Mouse (Mus musculus) urinary bladder, postnatal 25 days (tissue): ENCODE results near the gene Slit3.
A peak's percentile ranks its signal among the peaks of the same experiment; 100 is the strongest.

ENCODE experiments used
- DNase-seq: peaks from one replicate; pipeline ENCODE4 v3.0.0; 2022; ENCODE audit warnings: low spot score

Slit3 gene

DNA sequence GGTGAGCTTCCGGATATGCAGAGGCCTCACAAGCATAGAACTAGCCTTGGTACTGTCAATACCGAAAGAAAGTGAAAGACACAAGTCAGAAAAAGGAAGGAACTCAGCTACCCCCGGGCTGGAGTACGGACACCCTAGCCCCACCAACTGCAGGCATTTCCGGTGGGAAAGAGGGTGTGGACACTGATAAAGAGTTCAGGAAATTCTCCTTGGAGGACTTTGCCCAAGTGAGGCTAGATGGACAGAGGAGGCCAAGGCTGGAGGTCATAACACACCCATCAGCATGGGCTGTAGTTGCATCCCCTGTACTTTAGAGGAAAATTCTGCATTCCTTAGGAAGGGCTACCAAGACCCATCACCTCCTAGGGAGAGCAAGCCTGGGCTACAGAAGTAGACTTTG, 511.2 kb downstream of the Slit3 start:
- no peak for DNase-seq

GRCm38 (mm10) chr11:35637102-35637501, 516.1 kb downstream of the Slit3 start:
- no peak for DNase-seq

- no peak for DNase-seq
Measured at GRCm38 (mm10) chr11:35638862-35639384, 517.9 kb downstream of the Slit3 start.

DNA sequence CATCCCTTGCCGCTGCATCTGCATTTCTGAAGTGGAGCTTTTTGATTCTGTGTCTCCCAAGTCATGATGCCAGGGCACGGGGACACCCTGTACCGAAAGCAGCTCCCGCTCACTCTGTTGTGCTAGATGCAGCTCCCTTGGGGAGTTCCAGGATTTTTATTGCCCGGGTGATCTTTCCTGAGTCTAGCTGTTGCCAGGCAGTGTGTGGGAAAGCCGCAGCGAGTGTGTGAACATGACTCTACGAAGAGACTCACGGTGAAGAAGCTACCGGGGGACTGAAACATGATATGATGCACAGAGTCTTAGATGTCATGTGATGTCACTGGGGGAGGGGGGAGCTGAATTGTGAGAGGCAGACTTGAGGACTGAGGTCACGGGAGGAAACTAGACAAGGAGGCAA, 518.4 kb downstream of the Slit3 start:
- DNase-seq, result no peak

- no peak for DNase-seq
Measured at GRCm38 (mm10) chr11:35651286-35651685, 530.3 kb downstream of the Slit3 start.

DNA sequence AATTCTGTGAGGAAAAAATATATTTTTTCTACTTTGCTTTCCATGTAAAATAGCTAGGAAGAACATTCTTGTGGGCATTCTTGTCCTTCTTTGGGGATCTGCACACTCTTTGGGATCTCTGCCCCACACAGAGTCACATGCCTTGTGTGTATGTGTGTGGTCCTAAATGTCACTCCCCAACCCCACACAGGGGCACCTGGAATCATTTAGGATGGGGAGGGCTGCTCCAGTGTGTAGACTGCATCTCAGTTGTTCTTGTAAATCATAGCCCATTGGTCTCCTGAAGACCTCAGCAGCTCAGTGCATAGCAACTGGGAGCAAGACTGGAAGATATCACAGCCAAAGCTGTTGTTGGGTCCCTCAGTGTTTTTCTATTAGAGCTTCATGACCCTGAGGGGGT, 534.8 kb downstream of the Slit3 start:
- no peak for DNase-seq

GRCm38 (mm10) chr11:35657582-35657981, 536.6 kb downstream of the Slit3 start:
- DNase-seq, result no peak

DNA sequence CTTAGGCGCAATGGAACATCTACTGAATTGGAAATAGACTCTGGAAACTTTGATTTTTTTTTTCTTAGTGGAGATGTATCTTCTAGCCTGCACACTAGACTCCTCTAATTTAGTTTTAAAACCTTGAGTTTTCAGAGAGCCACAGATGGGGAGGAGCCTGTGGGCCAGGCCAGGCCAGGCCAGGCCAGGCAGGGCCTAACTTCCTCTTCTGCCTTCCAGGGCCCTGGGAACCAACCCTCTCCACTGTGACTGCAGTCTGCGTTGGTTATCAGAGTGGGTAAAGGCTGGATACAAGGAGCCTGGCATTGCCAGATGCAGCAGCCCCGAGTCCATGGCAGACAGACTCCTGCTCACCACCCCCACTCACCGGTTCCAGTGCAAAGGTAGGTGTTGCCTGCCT, 539.9 kb downstream of the Slit3 start:
- no peak for DNase-seq

DNA sequence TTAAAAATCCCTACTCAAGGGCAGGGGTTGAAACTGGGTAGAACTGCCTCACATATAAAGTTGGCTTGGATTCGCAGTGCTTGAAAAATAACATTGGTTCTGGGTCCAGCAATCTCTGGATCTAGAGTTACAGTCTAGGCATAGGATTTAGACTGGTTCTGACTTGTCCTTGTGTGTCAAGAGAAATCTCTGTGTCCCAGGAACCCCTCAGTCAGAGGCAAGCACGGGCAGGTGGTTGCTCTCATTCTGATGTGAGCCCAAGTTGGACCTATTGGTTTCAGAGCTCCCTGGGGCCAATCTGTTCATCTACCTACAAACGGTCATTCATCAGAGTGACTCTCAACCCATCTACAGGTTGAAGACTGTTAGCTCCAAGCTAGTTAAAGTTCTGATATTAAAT, 541.9 kb downstream of the Slit3 start:
- DNase-seq, result no peak

- DNase-seq, result no peak
Measured at GRCm38 (mm10) chr11:35663661-35664060, 542.6 kb downstream of the Slit3 start.

DNA sequence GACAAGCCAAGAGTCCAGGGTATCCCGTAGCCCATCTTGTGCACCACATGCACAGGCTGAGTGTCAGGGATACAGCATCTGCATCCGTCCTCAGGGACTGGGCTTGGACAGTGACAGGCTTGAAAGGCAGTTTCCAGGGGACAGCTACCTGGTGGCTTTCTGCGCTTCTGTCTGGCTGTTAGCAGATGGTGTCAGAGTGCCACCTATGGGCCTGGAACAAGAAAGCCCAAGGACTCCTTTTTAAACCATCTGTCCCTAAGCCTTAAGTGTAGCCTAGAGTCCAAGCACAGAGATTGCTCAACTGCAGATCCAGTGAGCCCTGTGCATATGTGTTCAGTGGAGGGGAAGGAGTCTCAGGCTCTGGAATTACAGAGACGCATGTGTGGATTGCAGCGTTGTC, 544.0 kb downstream of the Slit3 start:
- no peak for DNase-seq

DNA sequence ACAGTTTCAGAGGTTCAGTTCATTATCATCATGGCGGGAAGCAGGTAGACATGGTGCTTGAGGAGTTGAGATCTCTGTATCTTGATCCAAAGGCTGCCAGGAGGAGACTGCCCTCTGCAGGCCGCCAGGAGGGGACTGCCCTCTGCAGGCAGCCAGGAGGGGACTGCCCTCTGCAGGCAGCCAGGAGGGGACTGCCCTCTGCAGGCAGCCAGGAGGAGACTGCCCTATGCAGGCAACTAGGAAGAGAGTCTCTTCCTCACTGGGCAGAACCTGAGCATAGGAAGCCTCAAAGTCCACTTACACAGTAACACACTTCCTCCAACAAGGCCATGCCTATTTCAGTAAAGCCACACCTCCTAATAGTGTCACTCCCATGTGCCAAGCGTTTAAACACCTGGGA, 546.4 kb downstream of the Slit3 start:
- no peak for DNase-seq

GRCm38 (mm10) chr11:35668138-35668537, 547.1 kb downstream of the Slit3 start:
- peak; percentile 59 for DNase-seq

- no peak for DNase-seq
Measured at GRCm38 (mm10) chr11:35668750-35669149, 547.7 kb downstream of the Slit3 start.

DNA sequence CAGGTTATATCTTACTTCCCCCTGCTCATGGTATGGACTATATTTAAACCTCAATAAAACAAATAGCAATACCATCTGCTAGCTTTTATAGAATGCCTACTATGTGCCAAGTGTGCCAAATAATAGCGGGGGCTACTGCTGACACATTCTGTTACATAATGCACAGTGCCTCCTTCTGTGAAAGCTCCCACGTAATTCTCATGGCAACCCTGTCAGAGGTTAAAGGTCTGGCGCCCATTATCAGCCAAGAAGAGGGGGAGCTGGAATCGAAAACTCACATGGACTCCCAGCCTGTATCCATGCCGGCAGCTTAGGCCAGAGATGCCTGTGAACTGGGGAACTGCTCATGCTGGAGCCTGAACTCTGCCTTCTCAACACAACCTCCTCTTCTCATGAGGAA, 548.5 kb downstream of the Slit3 start:
- no peak for DNase-seq

DNA sequence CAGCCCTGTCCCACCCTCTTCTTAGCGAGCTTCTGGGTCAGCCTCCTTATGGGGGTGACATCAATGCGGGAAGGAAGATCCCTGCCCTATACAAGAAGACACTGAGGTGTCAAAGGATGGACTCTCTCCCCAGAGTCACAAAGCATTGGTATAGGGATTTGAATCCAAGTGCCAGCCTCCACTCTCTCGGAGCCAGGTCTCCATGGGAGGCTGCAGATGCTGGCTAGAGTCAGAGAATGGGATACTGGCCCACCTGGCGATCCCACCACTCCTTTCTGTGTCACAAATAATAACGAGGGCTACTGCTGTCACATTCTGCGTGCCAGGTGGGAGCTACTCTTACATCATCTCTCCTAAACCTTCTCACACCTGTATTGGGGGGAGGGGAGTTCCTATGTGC, 549.2 kb downstream of the Slit3 start:
- no peak for DNase-seq

GRCm38 (mm10) chr11:35670746-35671145, 549.7 kb downstream of the Slit3 start:
- DNase-seq, result no peak

GRCm38 (mm10) chr11:35673050-35673449, 552.0 kb downstream of the Slit3 start:
- DNase-seq, result no peak

DNA sequence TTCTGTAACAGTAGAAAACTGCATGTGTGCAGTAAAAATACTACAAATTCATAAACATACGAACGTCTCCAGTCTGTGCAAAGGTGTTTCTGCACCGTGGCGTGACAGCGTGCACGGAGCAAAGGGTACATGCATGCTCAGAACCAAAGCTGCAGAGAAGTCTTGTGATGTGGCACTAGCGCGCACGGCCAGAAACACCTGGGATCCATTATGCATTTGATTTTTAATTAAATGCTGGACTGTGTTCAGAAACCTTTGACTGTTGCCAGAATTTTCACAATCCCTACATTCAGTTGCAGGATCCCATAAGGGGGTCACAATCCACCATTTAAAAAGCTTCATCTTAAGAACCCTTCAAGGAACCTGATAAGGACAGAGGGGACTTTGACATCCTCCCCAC, 553.2 kb downstream of the Slit3 start:
- DNase-seq, result no peak

DNA sequence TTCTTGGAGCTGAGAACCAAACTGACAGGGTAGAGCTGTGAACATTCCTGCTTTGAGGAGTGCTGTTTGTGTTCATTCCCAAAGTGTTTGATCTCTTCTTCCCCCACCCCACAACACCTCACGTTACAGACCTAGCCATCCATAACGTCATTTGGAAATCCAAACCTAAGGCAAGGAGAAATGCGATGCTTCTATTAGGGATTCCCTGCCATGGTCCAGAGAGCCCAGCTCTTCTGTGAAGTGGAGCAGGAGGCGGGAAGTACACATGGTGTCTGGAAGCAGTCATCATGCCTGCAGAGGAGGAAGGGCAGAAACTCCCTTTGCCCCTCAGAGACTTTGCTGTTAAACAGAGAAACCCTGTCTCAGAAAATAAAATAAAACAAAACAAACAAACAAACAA, 555.7 kb downstream of the Slit3 start:
- DNase-seq, result no peak

GRCm38 (mm10) chr11:35679976-35680375, 559.0 kb downstream of the Slit3 start:
- DNase-seq, result no peak

- DNase-seq, result no peak
Measured at GRCm38 (mm10) chr11:35687316-35687715, 566.3 kb downstream of the Slit3 start.

GRCm38 (mm10) chr11:35690515-35691281, 569.7 kb downstream of the Slit3 start:
- DNase-seq, result no peak

DNA sequence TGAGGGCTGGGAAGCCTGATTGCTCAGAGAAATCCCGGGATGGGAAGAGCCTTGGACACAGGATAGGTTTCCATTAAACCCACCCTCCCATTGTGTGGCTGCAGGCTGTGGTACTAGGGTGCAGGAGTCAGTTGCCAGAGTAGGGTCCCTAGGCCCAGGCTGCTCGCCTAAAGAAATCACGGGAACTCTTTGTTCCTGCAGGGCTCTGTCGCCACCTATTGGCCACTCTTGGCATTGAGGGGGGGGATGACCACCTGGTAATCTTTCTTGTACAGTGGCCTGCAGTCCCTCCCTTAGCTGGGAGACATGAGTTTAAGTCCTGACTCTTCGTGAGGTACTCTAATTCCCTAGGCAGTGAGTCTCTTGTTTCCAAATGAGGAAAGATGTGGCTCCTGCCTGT, 572.1 kb downstream of the Slit3 start:
- peak; percentile 63 for DNase-seq
